Mouse (Mus musculus): ENCODE results near the gene Sec22a. TPM values are rescaled to one million over a fixed set of nuclear protein-coding genes. Genes with fewer than 3 reads are reported as not detected.

Sec22a gene
- total RNA-seq, 2 experiments from 2014 or later: 13.7 to 17.1 TPM

Other genes starting within 250 kb of the Sec22a start
- 100 to 1,000 TPM; 122 to 142 TPM for gene Adcy5, start 209.0 kb downstream of the Sec22a start, total RNA-seq (2021)
- 1 to 10 TPM; 3.1 to 3.5 TPM for gene Pdia5, start 127.0 kb upstream of the Sec22a start, total RNA-seq (2021)
- gene Sema5b, start 177.2 kb upstream of the Sec22a start, total RNA-seq (2021): 10 to 100 TPM; 12.7 to 16.0 TPM

All from left cerebral cortex, adult 18-20 months (tissue).